Mouse (Mus musculus): ENCODE measurements around the gene Rnf11. TPM values are rescaled to one million over a fixed set of nuclear protein-coding genes. Genes with fewer than 3 reads are reported as not detected.

Gene Rnf11
- polyA plus RNA-seq (2014; fragmentation: Nextera tagmentation; extraction: Ambion mirVana) = 54.9 and 61.2 TPM in 2 replicates

GRCm38 (mm10) chr4:109484621-109485020, at the start of gene Rnf11:
Gene Rnf11 (minus strand): TSS chr4:109484728.
- Histone ChIP-seq H3K36me3 (ENCODE audit: control insufficient read depth, insufficient read depth, low read length) (no peaks in the 10 kb centered on the region), H3K4me1 (ENCODE audit: control insufficient read depth, insufficient read depth, low read length) (no peaks in the 10 kb centered on the region), H3K4me2 (no peak within 1 kb of the TSS), H3K9me3 (ENCODE audit: control insufficient read depth, low read length) (no peaks in the 10 kb centered on the region), H3K27me3 (ENCODE audit: control insufficient read depth, insufficient read depth, low read length) (no peaks in the 10 kb centered on the region), H3K9ac (ENCODE audit: low read length) (no peak within 1 kb of the TSS), H3K27ac (ENCODE audit: low read depth, low read length) (no peak within 1 kb of the TSS), H3K4me3 (ENCODE audit: low read depth, low read length) (no peak within 1 kb of the TSS)
- ATAC-seq (ENCODE audit: low FRiP score) (no peak), DNase-seq (ENCODE audit: low spot score, missing footprints) (no peak)
- 85% methylated on average over 3 of the region's 3 CpGs for WGBS

- Histone ChIP-seq H3K4me3 (ENCODE audit: low read depth, low read length) (no peak within 1 kb of the TSS), H3K27ac (ENCODE audit: low read depth, low read length) (no peak within 1 kb of the TSS)
Observed at GRCm38 (mm10) chr4:109531111-109531510, 46.6 kb upstream of the Rnf11 start, which contains the start of gene 4930522H14Rik. Gene 4930522H14Rik (minus strand): TSS chr4:109531297.

GRCm38 (mm10) chr4:109530245-109530816, 45.8 kb upstream of the Rnf11 start:
- Histone ChIP-seq H3K36me3 (ENCODE audit: control insufficient read depth, insufficient read depth, low read length) (no peaks in the 10 kb centered on the region), H3K27ac (ENCODE audit: low read depth, low read length) (no peak overlapping the region), H3K27me3 (ENCODE audit: control insufficient read depth, insufficient read depth, low read length) (no peaks in the 10 kb centered on the region), H3K4me3 (ENCODE audit: low read depth, low read length) (no peak overlapping the region), H3K9me3 (ENCODE audit: control insufficient read depth, low read length) (no peaks in the 10 kb centered on the region), H3K9ac (ENCODE audit: low read length) (no peak overlapping the region), H3K4me1 (ENCODE audit: control insufficient read depth, insufficient read depth, low read length) (peaks cover 3% of the 10 kb centered on the region; the same call in 1 of the 2 replicates), H3K4me2 (peak overlapping the region; percentile 19; the same call in 1 of the 2 replicates)
- peak; percentile 64 for ATAC-seq (ENCODE audit: low FRiP score)
- peak; percentile 91 for DNase-seq (ENCODE audit: low spot score, missing footprints)
- 24% methylated on average over 15 of the region's 15 CpGs for WGBS

More at GRCm38 (mm10) chr4:109531111-109531510, 46.6 kb upstream of the Rnf11 start, which contains the start of gene 4930522H14Rik:
- Histone ChIP-seq H3K9ac (ENCODE audit: low read length) (no peak within 1 kb of the TSS), H3K4me2 (peak within 1 kb of the TSS; percentile 19; the same call in 1 of the 2 replicates), H3K4me1 (ENCODE audit: control insufficient read depth, insufficient read depth, low read length) (peaks cover 3% of the 10 kb centered on the region; the same call in 1 of the 2 replicates), H3K9me3 (ENCODE audit: control insufficient read depth, low read length) (no peaks in the 10 kb centered on the region), H3K36me3 (ENCODE audit: control insufficient read depth, insufficient read depth, low read length) (no peaks in the 10 kb centered on the region), H3K27me3 (ENCODE audit: control insufficient read depth, insufficient read depth, low read length) (no peaks in the 10 kb centered on the region)
- ATAC-seq (ENCODE audit: low FRiP score) = no peak
- DNase-seq (ENCODE audit: low spot score, missing footprints) = no peak
- WGBS = 100% methylated on average over 2 of the region's 2 CpGs

GRCm38 (mm10) chr4:109504885-109505284, 20.4 kb upstream of the Rnf11 start:
- peak; percentile 68 for ATAC-seq (ENCODE audit: low FRiP score)
- WGBS = 5% methylated on average over 5 of the region's 5 CpGs
- no peaks in the 10 kb centered on the region for H3K36me3 ChIP-seq (ENCODE audit: control insufficient read depth, insufficient read depth, low read length)

GRCm38 (mm10) chr4:109498476-109498875, 13.9 kb upstream of the Rnf11 start:
- WGBS = 80% methylated on average over 11 of the region's 11 CpGs
- H3K27ac ChIP-seq (ENCODE audit: low read depth, low read length) = no peak overlapping the region

More at GRCm38 (mm10) chr4:109504885-109505284, 20.4 kb upstream of the Rnf11 start:
- Histone ChIP-seq H3K9ac (ENCODE audit: low read length) (no peak overlapping the region), H3K4me3 (ENCODE audit: low read depth, low read length) (no peak overlapping the region), H3K27ac (ENCODE audit: low read depth, low read length) (no peak overlapping the region), H3K4me2 (no peak overlapping the region), H3K9me3 (ENCODE audit: control insufficient read depth, low read length) (no peaks in the 10 kb centered on the region), H3K4me1 (ENCODE audit: control insufficient read depth, insufficient read depth, low read length) (no peaks in the 10 kb centered on the region), H3K27me3 (ENCODE audit: control insufficient read depth, insufficient read depth, low read length) (no peaks in the 10 kb centered on the region)
- peak; percentile 87 for DNase-seq (ENCODE audit: low spot score, missing footprints)

GRCm38 (mm10) chr4:109493581-109493980, 9.1 kb upstream of the Rnf11 start:
- no peak for DNase-seq (ENCODE audit: low spot score, missing footprints)

More at GRCm38 (mm10) chr4:109498476-109498875, 13.9 kb upstream of the Rnf11 start:
- Histone ChIP-seq H3K4me3 (ENCODE audit: low read depth, low read length) (no peak overlapping the region), H3K9me3 (ENCODE audit: control insufficient read depth, low read length) (no peaks in the 10 kb centered on the region), H3K4me1 (ENCODE audit: control insufficient read depth, insufficient read depth, low read length) (no peaks in the 10 kb centered on the region), H3K4me2 (no peak overlapping the region), H3K36me3 (ENCODE audit: control insufficient read depth, insufficient read depth, low read length) (no peaks in the 10 kb centered on the region), H3K27me3 (ENCODE audit: control insufficient read depth, insufficient read depth, low read length) (no peaks in the 10 kb centered on the region), H3K9ac (ENCODE audit: low read length) (no peak overlapping the region)
- no peak for DNase-seq (ENCODE audit: low spot score, missing footprints)
- no peak for ATAC-seq (ENCODE audit: low FRiP score)

GRCm38 (mm10) chr4:109488812-109489211, 4.3 kb upstream of the Rnf11 start:
- 73% methylated on average over 1 of the region's 1 CpGs for WGBS
- no peaks in the 10 kb centered on the region for H3K27me3 ChIP-seq (ENCODE audit: control insufficient read depth, insufficient read depth, low read length)
- no peak overlapping the region for H3K9ac ChIP-seq (ENCODE audit: low read length)
- ATAC-seq (ENCODE audit: low FRiP score) (no peak), DNase-seq (ENCODE audit: low spot score, missing footprints) (no peak)
- H3K9me3 ChIP-seq (ENCODE audit: control insufficient read depth, low read length) = no peaks in the 10 kb centered on the region
- H3K36me3 ChIP-seq (ENCODE audit: control insufficient read depth, insufficient read depth, low read length) = no peaks in the 10 kb centered on the region
- H3K27ac ChIP-seq (ENCODE audit: low read depth, low read length) = no peak overlapping the region
- H3K4me2 ChIP-seq = no peak overlapping the region
- no peak overlapping the region for H3K4me3 ChIP-seq (ENCODE audit: low read depth, low read length)
- H3K4me1 ChIP-seq (ENCODE audit: control insufficient read depth, insufficient read depth, low read length) = no peaks in the 10 kb centered on the region

More at GRCm38 (mm10) chr4:109493581-109493980, 9.1 kb upstream of the Rnf11 start:
- no peaks in the 10 kb centered on the region for H3K4me1 ChIP-seq (ENCODE audit: control insufficient read depth, insufficient read depth, low read length)
- no peak overlapping the region for H3K27ac ChIP-seq (ENCODE audit: low read depth, low read length)
- no peak for ATAC-seq (ENCODE audit: low FRiP score)
- no peaks in the 10 kb centered on the region for H3K27me3 ChIP-seq (ENCODE audit: control insufficient read depth, insufficient read depth, low read length)
- H3K4me2 ChIP-seq = no peak overlapping the region
- H3K9ac ChIP-seq (ENCODE audit: low read length) = no peak overlapping the region
- no peaks in the 10 kb centered on the region for H3K9me3 ChIP-seq (ENCODE audit: control insufficient read depth, low read length)
- no peak overlapping the region for H3K4me3 ChIP-seq (ENCODE audit: low read depth, low read length)
- H3K36me3 ChIP-seq (ENCODE audit: control insufficient read depth, insufficient read depth, low read length) = no peaks in the 10 kb centered on the region

GRCm38 (mm10) chr4:109482701-109483100, 1.8 kb downstream of the Rnf11 start:
- no peaks in the 10 kb centered on the region for H3K9me3 ChIP-seq (ENCODE audit: control insufficient read depth, low read length)
- H3K27ac ChIP-seq (ENCODE audit: low read depth, low read length) = no peak overlapping the region
- ATAC-seq (ENCODE audit: low FRiP score) = no peak
- H3K9ac ChIP-seq (ENCODE audit: low read length) = no peak overlapping the region
- no peak overlapping the region for H3K4me2 ChIP-seq
- H3K4me3 ChIP-seq (ENCODE audit: low read depth, low read length) = no peak overlapping the region
- H3K36me3 ChIP-seq (ENCODE audit: control insufficient read depth, insufficient read depth, low read length) = no peaks in the 10 kb centered on the region
- no peaks in the 10 kb centered on the region for H3K4me1 ChIP-seq (ENCODE audit: control insufficient read depth, insufficient read depth, low read length)
- 100% methylated on average over 1 of the region's 1 CpGs for WGBS
- no peak for DNase-seq (ENCODE audit: low spot score, missing footprints)
- H3K27me3 ChIP-seq (ENCODE audit: control insufficient read depth, insufficient read depth, low read length) = no peaks in the 10 kb centered on the region

- H3K4me3 ChIP-seq (ENCODE audit: low read depth, low read length) = no peak overlapping the region
- H3K9ac ChIP-seq (ENCODE audit: low read length) = no peak overlapping the region
- no peaks in the 10 kb centered on the region for H3K27me3 ChIP-seq (ENCODE audit: control insufficient read depth, insufficient read depth, low read length)
- H3K27ac ChIP-seq (ENCODE audit: low read depth, low read length) = no peak overlapping the region
- H3K4me2 ChIP-seq = no peak overlapping the region
- no peaks in the 10 kb centered on the region for H3K36me3 ChIP-seq (ENCODE audit: control insufficient read depth, insufficient read depth, low read length)
- no peak for ATAC-seq (ENCODE audit: low FRiP score)
- DNase-seq (ENCODE audit: low spot score, missing footprints) = no peak
- 84% methylated on average over 2 of the region's 2 CpGs for WGBS
- no peaks in the 10 kb centered on the region for H3K4me1 ChIP-seq (ENCODE audit: control insufficient read depth, insufficient read depth, low read length)
- no peaks in the 10 kb centered on the region for H3K9me3 ChIP-seq (ENCODE audit: control insufficient read depth, low read length)
Observed at GRCm38 (mm10) chr4:109481424-109481823, 3.1 kb downstream of the Rnf11 start.
